Mouse (Mus musculus) heart, adult 2 months (tissue): ENCODE measurements around the gene Minos1.

Experiments
- CTCF ChIP-seq: fragments of 200-600 bp; IDR thresholded peaks from 2 replicates; pipeline ENCODE4 v1.8.1; 2022; ENCODE audit warnings: antibody characterized with exemption, mild to moderate bottlenecking, moderate library complexity
- POLR2A ChIP-seq: fragments of 200-500 bp; IDR thresholded peaks from 2 replicates; pipeline ENCODE4 v1.6.1; 2011; ENCODE audit warnings: mild to moderate bottlenecking, low read depth, low read length, control low read depth; ENCODE audit not compliant: insufficient read depth

GRCm38 (mm10) chr4:139133109-139133508, 2.2 kb upstream of the Minos1 start:
- no peak for TF ChIP-seq POLR2A
- TF ChIP-seq CTCF = no peak
